Mouse (Mus musculus) liver, postnatal 0 days (tissue): ENCODE measurements around the gene Snupn. TPM values are rescaled to one million over a fixed set of nuclear protein-coding genes. Genes with fewer than 3 reads are reported as not detected.
A peak's percentile ranks its signal among the peaks of the same experiment; 100 is the strongest.

Experiments
- ATAC-seq: fragments of 200-750 bp; cut with Nextera tagmentation; 2 replicates; pipeline ENCODE4 v1.8.0; 2017; ENCODE audit warnings: mild to moderate bottlenecking, moderate library complexity
- DNase-seq: peaks from one replicate; pipeline ENCODE4 v3.0.0-alpha.2; 2016
- H3K27ac ChIP-seq: fragments of 300-500 bp; sonication (generic); 2 replicates; pipeline ENCODE4 v1.5.1; 2014; ENCODE audit warnings: antibody characterized with exemption, moderate library complexity, mild to moderate bottlenecking, low read depth
- H3K27me3 ChIP-seq: fragments of 300-500 bp; sonication (generic); 2 replicates; pipeline ENCODE4 v1.6.1; 2014; ENCODE audit warnings: low read length, control low read depth, mixed read lengths; ENCODE audit not compliant: insufficient read depth
- H3K36me3 ChIP-seq: fragments of 300-500 bp; sonication (generic); replicated peaks from 2 replicates; pipeline ENCODE4 v1.6.1; 2014; ENCODE audit warnings: mild to moderate bottlenecking, control low read depth, low read length, moderate library complexity, mixed read lengths; ENCODE audit not compliant: insufficient read depth
- H3K4me1 ChIP-seq: fragments of 300-500 bp; sonication (generic); 2 replicates; pipeline ENCODE4 v1.6.1; 2014; ENCODE audit warnings: antibody characterized with exemption, mild to moderate bottlenecking, control low read depth; ENCODE audit not compliant: insufficient read depth
- H3K4me2 ChIP-seq: fragments of 300-500 bp; sonication (generic); 2 replicates; pipeline ENCODE4 v1.6.1; 2014; ENCODE audit warnings: low read depth, mild to moderate bottlenecking, low read length, moderate library complexity, mixed read lengths
- H3K4me3 ChIP-seq: fragments of 300-500 bp; sonication (generic); 2 replicates; pipeline ENCODE4 v1.5.1; 2014; ENCODE audit warnings: low read depth, low read length
- H3K9ac ChIP-seq: fragments of 300-500 bp; sonication (generic); replicated peaks from 2 replicates; pipeline ENCODE4 v1.6.1; 2014; ENCODE audit warnings: mild to moderate bottlenecking, moderate library complexity
- H3K9me3 ChIP-seq: fragments of 300-500 bp; sonication (generic); 2 replicates; pipeline ENCODE4 v1.6.1; 2016; ENCODE audit warnings: mild to moderate bottlenecking, control low read depth, low read length, mixed read lengths
- CTCF ChIP-seq: sonication (generic); IDR thresholded peaks from 2 replicates; pipeline ENCODE4 v1.5.1; 2016; ENCODE audit warnings: antibody characterized with exemption, low read depth
- EP300 ChIP-seq: IDR thresholded peaks from 2 replicates; pipeline ENCODE4 v1.6.1; 2016; ENCODE audit warnings: antibody characterized with exemption, low read depth, mild to moderate bottlenecking
- WGBS: fragments of 180-500 bp; shearing (Covaris S2); extraction: QIAGEN DNeasy Blood & Tissue Kit; methylation state at CpG from one replicate; pipeline ENCODE4 v1.1.7; 2014; ENCODE audit not compliant: insufficient replicate concordance; 5-methylcytosine and 5-hydroxymethylcytosine counted together
- polyA plus RNA-seq: library from polyadenylated mRNA; unstranded; fragments of >200 nt; fragmentation: Nextera tagmentation; extraction: Ambion mirVana; gene quantifications from 2 replicates; pipeline ENCODE4 v1.2.1, GENCODE M21; 2015

Gene Snupn
- polyA plus RNA-seq, 1 experiment from 2014 or later: 7.7 TPM

DNA sequence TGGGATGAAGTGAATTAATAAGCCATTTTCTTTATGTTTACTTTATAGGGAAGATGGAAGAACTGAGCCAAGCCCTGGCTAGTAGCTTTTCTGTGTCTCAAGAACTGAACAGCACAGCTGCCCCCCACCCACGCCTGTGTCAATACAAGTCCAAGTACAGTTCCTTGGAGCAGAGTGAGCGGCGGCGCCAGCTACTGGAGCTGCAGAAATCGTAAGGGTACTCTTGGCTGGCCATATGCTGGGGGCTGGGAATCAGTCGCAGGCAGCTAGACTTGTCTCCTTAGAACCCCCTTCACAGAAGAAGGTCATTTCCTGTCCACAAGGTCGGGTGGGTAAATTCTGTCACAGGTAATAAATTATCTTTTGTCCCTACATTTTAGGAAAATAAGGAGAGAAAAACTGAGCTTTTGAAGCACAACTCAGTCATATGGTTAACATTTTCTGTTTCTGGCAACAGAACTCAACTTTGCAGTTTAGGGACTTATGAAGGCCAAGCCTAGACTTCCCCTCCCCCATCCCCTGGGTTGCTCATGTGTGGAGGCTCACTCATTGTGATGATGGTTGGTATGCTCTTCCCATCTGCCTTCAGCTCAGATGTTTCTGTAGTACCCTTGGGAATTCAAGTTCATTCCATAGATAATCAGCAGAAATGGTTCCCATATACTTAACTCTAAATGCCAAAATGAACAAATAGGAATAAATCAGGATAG, 6.4 kb downstream of the Snupn start:
- Histone ChIP-seq H3K27me3 (no peaks in the 10 kb centered on the region), H3K4me1 (no peaks in the 10 kb centered on the region), H3K9me3 (no peaks in the 10 kb centered on the region), H3K36me3 (peaks cover 4% of the 10 kb centered on the region; the same call in 1 of the 2 replicates), H3K27ac (no peak overlapping the region), H3K4me2 (no peak overlapping the region), H3K9ac (no peak overlapping the region), H3K4me3 (no peak overlapping the region)
- TF ChIP-seq EP300 (no peak), CTCF (no peak)
- ATAC-seq: no peak
- WGBS: 75% methylated on average over 7 of the region's 7 CpGs
- DNase-seq: no peak

DNA sequence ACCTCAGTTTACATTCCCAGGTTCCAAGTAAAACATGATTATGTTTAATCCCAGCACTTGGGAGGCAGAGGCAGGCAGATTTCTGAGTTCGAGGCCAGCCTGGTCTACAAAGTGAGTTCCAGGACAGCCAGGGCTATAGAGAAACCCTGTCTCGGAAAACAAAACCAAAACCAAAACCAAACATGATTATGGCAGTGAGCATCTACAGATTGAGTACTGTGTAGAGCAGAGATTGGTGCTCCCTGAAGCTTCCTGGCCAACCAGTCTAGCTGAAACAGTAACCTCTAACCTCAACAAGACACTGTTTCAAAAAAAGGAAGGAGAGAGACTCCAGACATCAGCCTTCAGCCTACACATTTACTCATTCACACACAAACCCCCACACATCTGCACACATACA, 8.0 kb downstream of the Snupn start:
- DNase-seq (no peak), ATAC-seq (no peak)
- Histone ChIP-seq H3K9ac (no peak overlapping the region), H3K9me3 (no peaks in the 10 kb centered on the region), H3K36me3 (peaks cover 6% of the 10 kb centered on the region; the same call in 1 of the 2 replicates), H3K27ac (no peak overlapping the region), H3K4me2 (no peak overlapping the region), H3K4me3 (no peak overlapping the region), H3K4me1 (no peaks in the 10 kb centered on the region), H3K27me3 (no peaks in the 10 kb centered on the region)
- TF ChIP-seq EP300 (no peak), CTCF (no peak)
- WGBS: 85% methylated on average over 2 of the region's 2 CpGs

DNA sequence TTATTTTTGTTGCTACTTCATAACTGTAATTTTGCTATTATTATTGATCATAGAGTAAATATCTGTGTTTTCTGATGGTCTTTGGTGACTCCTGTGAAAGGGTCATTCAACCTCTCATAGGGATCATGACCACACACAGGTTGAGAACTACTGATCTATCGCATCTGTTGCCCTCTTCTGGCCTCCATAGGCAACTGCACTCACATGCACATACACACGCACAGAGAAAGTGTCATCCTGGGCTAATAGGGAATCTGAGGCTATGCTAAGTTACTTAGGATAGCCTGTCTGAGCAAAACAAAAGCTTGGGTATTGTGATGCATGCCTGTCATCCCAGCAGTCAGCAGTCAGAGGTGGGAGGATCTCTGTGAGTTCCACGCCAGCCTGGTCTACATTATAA, 10.9 kb downstream of the Snupn start:
- peak; percentile 29 for TF ChIP-seq CTCF
- TF ChIP-seq EP300: no peak
- 92% methylated on average over 3 of the region's 3 CpGs for whole genome bisulfite sequencing
- H3K27me3 ChIP-seq: no peaks in the 10 kb centered on the region

DNA sequence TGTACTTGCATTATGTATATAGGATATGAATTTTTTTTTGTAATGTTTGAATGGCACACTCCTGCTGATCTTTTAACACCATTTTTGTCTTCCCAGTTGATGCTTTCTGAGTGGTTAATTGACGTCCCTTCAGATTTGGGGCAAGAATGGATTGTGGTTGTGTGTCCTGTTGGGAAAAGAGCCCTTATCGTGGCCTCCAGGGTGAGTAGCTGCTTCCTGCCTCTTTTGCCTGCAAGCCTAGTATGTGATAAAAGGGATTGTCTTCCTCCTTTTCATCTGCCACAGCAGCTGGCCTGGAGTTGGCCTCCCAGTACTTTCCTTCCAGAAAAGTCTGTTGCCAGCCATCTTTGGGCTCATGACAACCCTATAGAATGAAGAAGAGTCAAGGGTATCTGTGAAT, 19.5 kb downstream of the Snupn start:
- Histone ChIP-seq H3K27me3 (no peaks in the 10 kb centered on the region), H3K4me1 (no peaks in the 10 kb centered on the region), H3K9ac (no peak overlapping the region), H3K36me3 (peaks cover 2% of the 10 kb centered on the region; the same call in 1 of the 2 replicates), H3K9me3 (no peaks in the 10 kb centered on the region), H3K4me2 (no peak overlapping the region), H3K27ac (no peak overlapping the region), H3K4me3 (no peak overlapping the region)
- 47% methylated on average over 2 of the region's 2 CpGs for WGBS
- TF ChIP-seq CTCF (no peak), EP300 (no peak)
- DNase-seq (no peak), ATAC-seq (no peak)

More for the DNA sequence above, 10.9 kb downstream of the Snupn start:
- Histone ChIP-seq H3K9ac (no peak overlapping the region), H3K4me3 (no peak overlapping the region), H3K27ac (no peak overlapping the region), H3K4me2 (no peak overlapping the region), H3K36me3 (peaks cover 13% of the 10 kb centered on the region), H3K4me1 (no peaks in the 10 kb centered on the region), H3K9me3 (no peaks in the 10 kb centered on the region)
- ATAC-seq (no peak), DNase-seq (no peak)

DNA sequence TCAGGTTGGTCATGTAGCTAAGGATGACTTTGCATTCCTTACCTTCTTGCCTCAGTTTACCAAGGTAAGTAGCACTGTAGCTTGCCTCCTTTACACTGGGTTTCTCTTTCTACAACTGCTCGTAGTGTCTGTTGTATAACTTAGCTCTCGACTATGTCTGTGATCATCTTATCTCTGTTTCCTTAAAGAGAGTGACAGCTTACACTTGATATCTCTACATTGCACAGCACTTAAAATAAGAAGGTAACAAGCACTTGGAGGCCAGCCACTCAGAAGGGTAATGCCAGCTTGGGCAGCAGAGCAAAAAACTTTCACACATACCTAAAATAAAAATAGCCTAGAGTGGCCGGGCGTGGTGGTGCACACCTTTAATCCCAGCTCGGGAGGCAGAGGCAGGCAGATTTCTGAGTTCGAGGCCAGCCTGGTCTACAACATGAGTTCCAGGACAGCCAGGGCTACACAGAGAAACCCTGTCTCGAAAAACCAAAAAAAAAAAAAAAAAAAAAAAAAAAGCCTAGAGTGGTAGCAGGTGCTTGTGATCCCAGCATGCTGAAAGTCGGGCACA, 23.4 kb downstream of the Snupn start:
- no peak for TF ChIP-seq EP300
- ATAC-seq (no peak), DNase-seq (no peak)
- H3K4me3 ChIP-seq: no peak overlapping the region
- 70% methylated on average over 7 of the region's 8 CpGs for WGBS
- H3K36me3 ChIP-seq: 0 out of 2 replicates have a peak, but pooled peaks cover 5% of the 10 kb centered on the region
- H3K9ac ChIP-seq: no peak overlapping the region
- H3K4me2 ChIP-seq: no peak overlapping the region
- H3K27ac ChIP-seq: no peak overlapping the region
- no peaks in the 10 kb centered on the region for H3K9me3 ChIP-seq
- H3K4me1 ChIP-seq: no peaks in the 10 kb centered on the region
- no peaks in the 10 kb centered on the region for H3K27me3 ChIP-seq

DNA sequence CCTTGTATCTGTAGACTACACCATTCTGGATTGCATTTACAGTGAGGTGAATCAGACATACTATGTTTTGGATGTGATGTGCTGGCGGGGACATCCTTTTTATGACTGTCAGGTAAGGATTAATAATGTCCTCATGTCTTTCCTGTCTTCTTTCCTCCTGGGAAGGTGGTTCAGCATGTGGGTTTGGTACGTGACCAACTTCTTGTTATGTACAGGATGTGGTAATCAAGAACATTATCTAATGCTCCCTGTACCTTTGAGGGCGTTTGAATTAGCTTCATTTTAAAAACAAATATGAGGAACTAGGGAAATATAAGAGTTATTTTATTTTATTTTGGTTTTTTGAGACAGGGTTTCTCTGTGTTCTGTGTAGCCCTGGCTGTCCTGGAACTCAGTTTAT, 24.5 kb downstream of the Snupn start:
- WGBS: 35% methylated on average over 3 of the region's 3 CpGs
- Histone ChIP-seq H3K27ac (no peak overlapping the region), H3K4me1 (no peaks in the 10 kb centered on the region), H3K36me3 (0 out of 2 replicates have a peak, but pooled peaks cover 5% of the 10 kb centered on the region), H3K4me3 (no peak overlapping the region), H3K27me3 (no peaks in the 10 kb centered on the region), H3K9ac (no peak overlapping the region), H3K9me3 (no peaks in the 10 kb centered on the region), H3K4me2 (no peak overlapping the region)
- TF ChIP-seq CTCF (no peak), EP300 (no peak)
- ATAC-seq (no peak), DNase-seq (no peak)
